Mouse (Mus musculus): Measurements from ENCODE around the gene Gpr179. TPM values are rescaled to one million over a fixed set of nuclear protein-coding genes. Genes with fewer than 3 reads are reported as not detected.
"Not testable (repeated sequence)": the region's sequence is repeated elsewhere in the genome, so short reads cannot be mapped to it uniquely, and the experiment has no call there.

Gpr179 gene
- polyA plus RNA-seq, 1 experiment from 2014 or later, result 0.05 TPM

DNA sequence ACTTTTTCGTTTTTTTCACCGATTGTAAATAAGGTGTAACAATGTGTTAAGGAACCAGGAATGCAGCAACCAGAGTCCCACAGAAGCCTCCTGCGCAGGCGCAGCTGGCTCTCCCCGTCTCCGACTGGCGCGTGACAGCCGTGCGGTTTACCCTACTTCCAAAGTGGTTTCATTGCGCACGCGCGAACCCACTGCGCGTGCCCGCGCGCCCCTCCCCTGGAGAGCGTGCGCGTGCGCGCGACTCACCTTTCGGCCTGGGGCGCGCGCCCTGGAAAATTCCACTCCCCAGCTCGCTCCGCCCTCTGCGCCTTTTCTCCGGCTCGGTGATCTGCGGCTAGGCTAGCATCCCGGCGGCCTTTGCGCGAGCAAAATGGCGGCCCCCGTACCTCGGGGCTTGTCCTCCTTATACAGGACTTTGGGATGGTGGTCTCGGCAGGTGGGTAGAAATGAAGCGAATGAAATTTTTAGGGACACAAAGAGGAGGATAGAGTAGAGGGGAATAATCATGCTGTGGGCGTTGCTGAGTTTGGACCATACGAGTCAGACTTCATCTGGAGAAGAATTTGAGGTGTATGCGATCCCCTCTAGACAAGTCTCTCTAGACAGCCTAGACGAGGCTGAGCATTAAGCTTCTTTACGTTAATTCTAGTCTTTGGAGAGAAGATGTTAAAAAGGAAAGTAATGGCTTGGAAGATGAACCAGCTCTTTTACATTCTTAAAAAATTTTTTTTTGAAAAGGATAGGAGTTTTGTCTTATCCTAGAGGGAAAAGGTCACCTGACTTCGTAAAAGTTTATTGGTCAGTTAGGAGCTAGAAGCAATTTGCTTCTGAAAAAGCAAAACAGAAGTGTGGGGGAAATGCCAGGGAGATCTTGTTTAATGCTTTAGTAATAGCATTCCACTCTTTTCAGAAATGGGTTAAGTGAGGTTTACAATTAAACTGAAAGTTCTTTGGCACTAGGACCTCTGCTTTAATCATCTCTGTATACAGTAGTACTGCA is 36.1 kb downstream of the Gpr179 start, which contains the start of gene Mrpl45:
TSS of gene Mrpl45 (plus strand) at position 213 of the 1,000 bp plus-strand sequence.
- under 1% methylated on average over 50 of the region's 50 CpGs for WGBS
- Histone ChIP-seq H3K4me2 (peak within 1 kb of the TSS; percentile 60), H3K4me1 (replicated peaks) (peaks cover 18% of the 10 kb centered on the region), H3K9me3 (replicated peaks) (no peaks in the 10 kb centered on the region), H3K4me3 (peak within 1 kb of the TSS; percentile 58), H3K9ac (peak within 1 kb of the TSS; percentile 50), H3K27ac (peak within 1 kb of the TSS; percentile 73), H3K36me3 (peaks cover 4% of the 10 kb centered on the region; the same call in 1 of the 2 replicates), H3K27me3 (no peaks in the 10 kb centered on the region)
- peak; percentile 94 for ATAC-seq (replicated peaks; ENCODE audit: insufficient number of reproducible peaks, insufficient read depth, low FRiP score, low read depth)

DNA sequence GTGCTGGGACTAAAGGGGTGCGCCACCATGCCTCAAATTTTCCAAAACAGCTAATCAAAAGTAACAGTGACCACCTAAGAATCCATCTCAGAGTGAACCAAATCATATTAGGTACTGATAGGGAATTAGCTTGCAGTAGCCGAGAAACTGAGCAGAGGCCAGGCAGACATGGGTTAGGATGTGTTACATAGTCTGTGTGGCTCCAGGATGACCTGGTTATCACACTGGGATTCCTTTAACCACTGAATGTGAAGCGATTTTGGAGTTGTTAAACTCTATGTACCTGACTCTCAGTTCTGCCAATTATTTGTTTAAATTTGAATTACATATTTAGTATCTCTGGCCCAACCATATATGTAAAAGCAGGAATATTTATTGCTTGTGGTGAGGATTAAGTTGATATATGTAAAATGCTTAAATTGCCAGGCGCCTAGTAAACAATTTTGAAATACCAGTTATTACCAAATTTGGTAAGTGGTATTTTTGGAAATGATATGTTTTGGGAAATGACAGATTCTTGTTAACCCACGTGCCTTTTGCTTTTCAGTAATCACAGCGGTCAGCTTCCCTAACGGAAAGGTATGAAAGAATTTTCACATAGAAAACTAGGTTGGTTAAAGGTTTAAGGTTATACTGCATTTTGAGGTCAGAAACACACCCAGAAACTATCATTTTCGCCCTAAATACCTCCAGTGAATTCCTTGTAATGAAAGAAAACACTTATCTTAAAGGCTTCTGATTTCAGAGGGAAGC is 37.0 kb downstream of the Gpr179 start:
- Histone ChIP-seq H3K27me3 (no peaks in the 10 kb centered on the region), H3K27ac (peak overlapping the region; percentile 73), H3K4me2 (peak overlapping the region; percentile 54), H3K9me3 (replicated peaks) (no peaks in the 10 kb centered on the region), H3K4me1 (replicated peaks) (peaks cover 24% of the 10 kb centered on the region), H3K4me3 (peak overlapping the region; percentile 58), H3K36me3 (peaks cover 4% of the 10 kb centered on the region; the same call in 1 of the 2 replicates), H3K9ac (peak overlapping the region; percentile 50)
- WGBS, result 37% methylated on average over 8 of the region's 8 CpGs
- no peak for ATAC-seq (replicated peaks; ENCODE audit: insufficient number of reproducible peaks, insufficient read depth, low FRiP score, low read depth)

DNA sequence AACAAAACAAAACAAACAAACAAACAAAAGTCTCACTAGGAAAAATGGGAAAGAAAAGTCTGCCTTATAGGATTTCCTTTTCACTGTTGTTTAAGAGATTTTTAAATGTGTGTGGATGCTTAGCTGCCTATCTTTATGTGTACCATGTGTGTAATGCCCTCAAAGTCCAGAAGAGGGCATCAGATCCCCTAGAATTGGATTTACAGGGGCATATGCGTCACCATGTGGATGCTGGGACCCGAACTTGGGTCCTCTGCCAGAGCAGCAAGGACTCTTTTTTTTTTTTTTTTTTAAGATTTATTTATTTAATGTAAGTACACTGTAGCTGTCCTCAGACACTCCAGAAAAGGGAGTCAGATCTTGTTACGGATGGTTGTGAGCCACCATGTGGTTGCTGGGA is 37.8 kb downstream of the Gpr179 start:
- WGBS, result 96% methylated on average over 3 of the region's 3 CpGs
- H3K9ac ChIP-seq, result no peak overlapping the region
- H3K27ac ChIP-seq, result no peak overlapping the region
- no peaks in the 10 kb centered on the region for H3K27me3 ChIP-seq
- no peaks in the 10 kb centered on the region for H3K9me3 ChIP-seq (replicated peaks)
- H3K36me3 ChIP-seq, result peaks cover 3% of the 10 kb centered on the region; the same call in 1 of the 2 replicates
- peaks cover 31% of the 10 kb centered on the region for H3K4me1 ChIP-seq (replicated peaks)
- H3K4me3 ChIP-seq, result no peak overlapping the region
- ATAC-seq (replicated peaks; ENCODE audit: insufficient number of reproducible peaks, insufficient read depth, low FRiP score, low read depth), result no peak
- H3K4me2 ChIP-seq, result no peak overlapping the region

DNA sequence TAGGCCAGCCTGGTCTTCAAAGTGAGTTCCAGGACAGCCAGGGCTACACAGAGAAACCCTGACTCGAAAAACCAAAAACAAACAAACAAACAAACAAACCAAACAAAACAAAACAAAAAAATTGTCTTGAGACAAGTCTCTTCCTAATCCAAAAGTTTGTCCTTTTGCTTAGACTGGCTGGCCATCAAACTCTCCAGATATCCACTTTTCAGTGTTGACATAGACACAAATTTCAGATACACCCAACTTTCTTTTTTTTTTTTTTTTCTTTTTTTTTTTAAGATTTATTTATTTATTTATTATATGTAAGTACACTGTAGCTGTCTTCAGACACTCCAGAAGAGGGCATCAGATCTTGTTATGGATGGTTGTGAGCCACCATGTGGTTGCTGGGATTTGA is 39.0 kb downstream of the Gpr179 start:
- H3K9me3 ChIP-seq (replicated peaks); H3K4me3 ChIP-seq; H3K27ac ChIP-seq; H3K4me2 ChIP-seq; H3K9ac ChIP-seq; H3K27me3 ChIP-seq; H3K36me3 ChIP-seq; ATAC-seq (replicated peaks; ENCODE audit: insufficient number of reproducible peaks, insufficient read depth, low FRiP score, low read depth): not testable (repeated sequence)
- WGBS, result 89% methylated on average over 1 of the region's 1 CpGs
- peaks cover 36% of the 10 kb centered on the region for H3K4me1 ChIP-seq (replicated peaks)

DNA sequence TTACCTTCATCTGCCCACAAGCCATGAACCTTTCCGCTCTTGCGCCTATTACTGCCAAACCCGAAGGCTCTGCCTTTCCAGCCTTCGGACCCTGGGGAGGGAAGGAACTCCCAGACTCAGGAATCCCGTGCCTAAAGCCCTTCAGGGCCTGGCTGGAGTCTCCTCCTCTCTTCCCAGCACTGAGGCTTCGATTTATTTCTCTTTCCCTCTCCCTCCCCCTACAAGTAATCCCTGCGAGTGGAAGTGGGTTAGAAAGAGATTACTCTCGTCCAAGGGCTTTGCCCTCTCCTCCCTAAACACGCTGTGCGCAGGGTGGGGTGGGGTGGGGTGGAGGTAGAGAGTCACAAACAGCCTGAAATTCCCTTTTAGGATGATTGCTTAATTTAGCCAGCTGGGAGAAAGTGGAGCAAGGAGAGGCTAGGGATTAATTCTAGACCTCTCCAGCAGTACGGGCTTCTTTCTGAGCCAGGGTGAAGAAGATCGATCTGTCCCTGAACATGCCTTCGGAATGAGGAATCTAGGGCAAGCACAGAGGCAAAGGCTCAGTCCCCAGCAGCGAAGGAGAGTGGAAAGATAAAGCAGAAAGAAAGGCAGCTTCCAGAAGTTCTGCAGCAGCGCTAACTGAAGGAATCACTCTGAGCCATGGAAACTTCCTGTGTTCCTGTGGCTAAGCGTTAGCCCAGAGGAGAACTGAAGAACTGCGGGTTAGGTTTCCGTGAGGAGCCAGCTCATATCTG is 40.8 kb downstream of the Gpr179 start:
- Histone ChIP-seq H3K9me3 (replicated peaks) (no peaks in the 10 kb centered on the region), H3K4me1 (replicated peaks) (peaks cover 27% of the 10 kb centered on the region), H3K27ac (peak overlapping the region; percentile 82), H3K27me3 (no peaks in the 10 kb centered on the region), H3K36me3 (no peaks in the 10 kb centered on the region), H3K9ac (peak overlapping the region; percentile 49), H3K4me3 (peak overlapping the region; percentile 56), H3K4me2 (peak overlapping the region; percentile 86)
- no peak for ATAC-seq (replicated peaks; ENCODE audit: insufficient number of reproducible peaks, insufficient read depth, low FRiP score, low read depth)
- 4% methylated on average over 18 of the region's 18 CpGs for WGBS

DNA sequence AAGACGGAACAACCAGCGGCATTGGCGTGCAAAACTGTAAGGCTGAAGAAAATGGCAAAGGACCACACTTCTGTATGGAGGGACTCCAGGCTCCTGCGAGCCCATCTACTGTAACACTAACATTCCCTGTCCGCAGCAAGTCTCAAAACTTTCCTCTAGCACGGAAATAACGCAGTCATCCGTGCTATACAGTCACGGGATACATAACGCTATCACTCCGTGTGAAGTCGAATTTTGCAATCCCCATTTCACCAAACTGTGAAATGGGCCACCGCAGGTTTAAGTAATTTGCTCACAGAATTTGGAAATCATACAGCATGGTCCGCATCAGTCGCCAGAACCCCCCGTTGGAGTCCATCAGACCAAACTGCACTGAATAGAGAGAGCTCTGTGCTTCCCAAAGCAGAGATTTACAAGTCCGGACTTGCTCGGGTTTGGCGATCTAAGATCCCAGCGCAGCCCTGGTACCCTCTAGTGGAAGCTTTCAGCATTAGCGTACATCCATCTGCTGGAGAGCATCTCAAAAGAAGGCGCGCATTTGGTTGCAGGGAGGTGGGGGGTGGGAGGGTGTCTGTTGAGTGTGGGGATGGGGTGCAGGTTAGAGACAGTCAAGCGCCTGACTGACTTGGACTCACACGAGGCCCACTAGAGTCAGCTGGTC is 41.8 kb downstream of the Gpr179 start:
- under 1% methylated on average over 25 of the region's 25 CpGs for WGBS
- ATAC-seq (replicated peaks; ENCODE audit: insufficient number of reproducible peaks, insufficient read depth, low FRiP score, low read depth), result peak; percentile 51
- H3K27me3 ChIP-seq, result no peaks in the 10 kb centered on the region
- peak overlapping the region; percentile 56 for H3K4me3 ChIP-seq
- no peaks in the 10 kb centered on the region for H3K36me3 ChIP-seq
- H3K27ac ChIP-seq, result peak overlapping the region; percentile 92
- peak overlapping the region; percentile 86 for H3K4me2 ChIP-seq
- peak overlapping the region; percentile 59 for H3K9ac ChIP-seq
- no peaks in the 10 kb centered on the region for H3K9me3 ChIP-seq (replicated peaks)
- H3K4me1 ChIP-seq (replicated peaks), result peaks cover 27% of the 10 kb centered on the region

DNA sequence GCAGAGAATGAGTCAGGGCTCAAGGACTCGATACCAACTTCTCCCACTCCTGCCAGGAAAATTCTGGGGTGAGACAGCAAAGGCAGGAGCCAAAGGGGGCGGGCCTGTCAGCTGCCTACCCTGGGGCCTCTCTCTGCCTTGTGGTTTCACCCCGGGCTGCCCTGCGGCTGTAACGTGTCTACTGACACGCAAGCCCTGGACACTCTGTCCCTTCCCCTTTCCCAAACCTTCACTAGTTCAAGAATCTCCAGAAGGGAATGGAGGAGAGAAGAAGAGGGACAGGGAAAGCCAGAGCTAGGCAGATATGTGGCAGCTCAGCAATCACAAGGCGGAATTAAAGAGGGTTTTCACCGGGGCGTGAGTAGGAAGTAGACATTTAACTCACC is 42.4 kb downstream of the Gpr179 start:
- ATAC-seq (replicated peaks; ENCODE audit: insufficient number of reproducible peaks, insufficient read depth, low FRiP score, low read depth), result peak; percentile 83; the same call in 1 of the 2 replicates
- Histone ChIP-seq H3K9me3 (replicated peaks) (no peaks in the 10 kb centered on the region), H3K4me3 (peak overlapping the region; percentile 56), H3K36me3 (no peaks in the 10 kb centered on the region), H3K9ac (peak overlapping the region; percentile 59), H3K27me3 (no peaks in the 10 kb centered on the region), H3K4me2 (peak overlapping the region; percentile 86), H3K4me1 (replicated peaks) (peaks cover 30% of the 10 kb centered on the region), H3K27ac (peak overlapping the region; percentile 92)
- 2% methylated on average over 9 of the region's 9 CpGs for WGBS

DNA sequence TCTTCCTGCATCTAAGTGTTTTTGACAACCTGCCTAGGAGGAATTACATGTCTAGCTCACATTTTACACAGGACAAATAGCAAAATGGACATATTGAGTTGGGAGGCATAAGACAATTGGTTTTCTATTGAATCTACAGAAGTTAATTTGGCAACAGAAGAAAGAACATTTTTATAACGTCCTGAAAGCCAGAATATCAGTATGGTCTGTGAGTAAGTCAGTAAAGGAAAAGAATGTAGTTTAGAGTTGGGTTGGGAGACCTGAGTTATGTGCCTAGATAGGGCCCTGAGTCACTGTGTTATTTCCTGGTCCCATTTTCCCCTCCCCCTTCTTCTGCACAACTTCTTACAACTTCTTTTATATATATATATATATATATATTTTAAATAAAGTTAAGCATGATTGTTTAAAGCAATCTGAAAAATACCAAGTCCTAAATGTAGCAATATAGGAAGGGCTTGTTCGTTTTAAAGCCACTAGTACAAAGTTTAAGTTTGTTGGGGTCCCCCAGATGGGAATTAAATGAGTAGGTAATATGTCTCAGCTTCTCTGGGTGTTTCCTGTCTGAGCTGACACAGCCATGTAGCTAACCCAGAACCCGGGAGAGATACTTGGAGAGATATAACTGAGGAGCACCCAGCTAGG is 42.9 kb downstream of the Gpr179 start:
- peak overlapping the region; percentile 59; the same call in 1 of the 2 replicates for H3K9ac ChIP-seq
- H3K9me3 ChIP-seq (replicated peaks), result no peaks in the 10 kb centered on the region
- peak overlapping the region; percentile 92 for H3K27ac ChIP-seq
- no peak for ATAC-seq (replicated peaks; ENCODE audit: insufficient number of reproducible peaks, insufficient read depth, low FRiP score, low read depth)
- no peaks in the 10 kb centered on the region for H3K36me3 ChIP-seq
- H3K27me3 ChIP-seq, result no peaks in the 10 kb centered on the region
- H3K4me1 ChIP-seq (replicated peaks), result peaks cover 31% of the 10 kb centered on the region
- peak overlapping the region; percentile 56 for H3K4me3 ChIP-seq
- peak overlapping the region; percentile 86 for H3K4me2 ChIP-seq
- 28% methylated on average over 3 of the region's 3 CpGs for WGBS

DNA sequence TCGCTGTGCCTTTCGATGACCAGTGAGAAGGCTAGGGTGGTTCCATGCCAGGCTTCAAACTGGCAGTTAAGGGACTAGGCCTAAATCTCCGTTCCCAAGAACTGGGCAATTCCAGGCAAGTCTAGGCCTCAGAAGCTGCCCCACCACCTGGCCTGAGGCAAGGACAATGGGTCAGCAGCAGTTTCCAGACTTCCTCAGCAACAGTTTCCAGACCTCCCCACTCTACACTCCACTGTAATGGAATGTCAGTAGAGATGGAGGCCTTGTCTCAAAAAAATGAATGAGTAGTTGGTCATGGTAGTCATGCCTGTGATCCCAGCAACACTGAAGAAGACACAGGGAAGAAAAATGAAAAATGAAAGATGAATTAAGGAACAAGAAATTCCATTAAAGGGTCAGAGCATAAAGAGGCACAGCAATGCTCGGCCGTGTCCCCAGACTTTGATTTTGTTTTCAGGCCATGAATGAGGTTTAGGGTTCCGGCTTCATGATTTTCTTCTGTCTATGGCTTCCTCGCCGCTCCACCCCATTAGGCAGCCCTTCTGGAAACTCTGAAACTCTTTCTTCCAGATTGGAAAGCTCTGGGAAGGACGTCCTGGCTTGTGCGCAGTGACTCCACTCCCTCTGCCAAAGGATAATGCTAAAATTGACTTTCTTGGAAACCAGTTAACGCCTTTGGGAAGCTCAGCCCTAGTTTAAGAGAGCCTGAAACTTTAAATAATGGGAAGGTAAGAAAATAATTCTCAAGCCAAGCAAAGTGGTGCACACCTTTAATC is 44.4 kb downstream of the Gpr179 start:
- Histone ChIP-seq H3K36me3 (no peaks in the 10 kb centered on the region), H3K27me3 (no peaks in the 10 kb centered on the region)

More for the DNA sequence above, 44.4 kb downstream of the Gpr179 start:
- no peak overlapping the region for H3K27ac ChIP-seq
- no peak overlapping the region for H3K4me3 ChIP-seq
- H3K9me3 ChIP-seq (replicated peaks), result no peaks in the 10 kb centered on the region
- no peak overlapping the region for H3K4me2 ChIP-seq
- WGBS, result 94% methylated on average over 11 of the region's 11 CpGs
- ATAC-seq (replicated peaks; ENCODE audit: insufficient number of reproducible peaks, insufficient read depth, low FRiP score, low read depth), result no peak
- peaks cover 36% of the 10 kb centered on the region for H3K4me1 ChIP-seq (replicated peaks)
- H3K9ac ChIP-seq, result no peak overlapping the region
